Mouse (Mus musculus): ENCODE measurements around the gene Ear6. TPM values are rescaled to one million over a fixed set of nuclear protein-coding genes. Genes with fewer than 3 reads are reported as not detected.
"Not testable (repeated sequence)": the region's sequence is repeated elsewhere in the genome, so short reads cannot be mapped to it uniquely, and the experiment has no call there.

The Ear6 gene
- polyA plus RNA-seq (2015; fragmentation: Nextera tagmentation; extraction: Ambion mirVana): not detected in 2 replicates

- Histone ChIP-seq H3K4me2 (no peak within 1 kb of the TSS), H3K36me3 (no peaks in the 10 kb centered on the region), H3K27ac (no peak within 1 kb of the TSS), H3K9ac (no peak within 1 kb of the TSS), H3K9me3 (no peaks in the 10 kb centered on the region), H3K27me3 (no peaks in the 10 kb centered on the region), H3K4me3 (no peak within 1 kb of the TSS), H3K4me1 (no peaks in the 10 kb centered on the region)
- no peak for ATAC-seq (ENCODE audit: borderline replicate concordance, extremely low read depth, low FRiP score, low TSS enrichment)
Measured at GRCm38 (mm10) chr14:51853399-51853798, at the start of gene Ear6. Ear6 (plus strand) TSS chr14:51853699.

- no peak overlapping the region for H3K9ac ChIP-seq
- no peaks in the 10 kb centered on the region for H3K36me3 ChIP-seq
- no peaks in the 10 kb centered on the region for H3K27me3 ChIP-seq
- no peak overlapping the region for H3K4me3 ChIP-seq
- H3K27ac ChIP-seq: no peak overlapping the region
- H3K4me1 ChIP-seq: no peaks in the 10 kb centered on the region
- ATAC-seq (ENCODE audit: borderline replicate concordance, extremely low read depth, low FRiP score, low TSS enrichment): no peak
- no peak overlapping the region for H3K4me2 ChIP-seq
- 48% methylated on average over 1 of the region's 1 CpGs for WGBS
- H3K9me3 ChIP-seq: no peaks in the 10 kb centered on the region
Measured at GRCm38 (mm10) chr14:51826625-51827024, 26.9 kb upstream of the Ear6 start.

- not testable (repeated sequence) for H3K27me3 ChIP-seq; H3K4me1 ChIP-seq; H3K9me3 ChIP-seq; H3K36me3 ChIP-seq; H3K9ac ChIP-seq; ATAC-seq (ENCODE audit: borderline replicate concordance, extremely low read depth, low FRiP score, low TSS enrichment); H3K4me3 ChIP-seq; H3K4me2 ChIP-seq; H3K27ac ChIP-seq
- WGBS: 20% methylated on average over 5 of the region's 5 CpGs
Measured at GRCm38 (mm10) chr14:51827842-51828241, 25.7 kb upstream of the Ear6 start.

- H3K36me3 ChIP-seq: no peaks in the 10 kb centered on the region
- ATAC-seq (ENCODE audit: borderline replicate concordance, extremely low read depth, low FRiP score, low TSS enrichment): no peak
- H3K27me3 ChIP-seq: no peaks in the 10 kb centered on the region
- H3K4me3 ChIP-seq: no peak overlapping the region
- H3K9me3 ChIP-seq: no peaks in the 10 kb centered on the region
- 73% methylated on average over 6 of the region's 6 CpGs for WGBS
- no peak overlapping the region for H3K27ac ChIP-seq
- H3K4me2 ChIP-seq: no peak overlapping the region
- no peaks in the 10 kb centered on the region for H3K4me1 ChIP-seq
- no peak overlapping the region for H3K9ac ChIP-seq
Measured at GRCm38 (mm10) chr14:51829188-51829587, 24.3 kb upstream of the Ear6 start.

GRCm38 (mm10) chr14:51838480-51838879, 15.0 kb upstream of the Ear6 start:
- H3K9me3 ChIP-seq; H3K9ac ChIP-seq; H3K36me3 ChIP-seq; H3K4me1 ChIP-seq; H3K27me3 ChIP-seq; H3K27ac ChIP-seq; H3K4me2 ChIP-seq; H3K4me3 ChIP-seq; ATAC-seq (ENCODE audit: borderline replicate concordance, extremely low read depth, low FRiP score, low TSS enrichment): not testable (repeated sequence)
- WGBS: 17% methylated on average over 2 of the region's 2 CpGs

- Histone ChIP-seq H3K9me3 (no peaks in the 10 kb centered on the region), H3K27me3 (no peaks in the 10 kb centered on the region), H3K36me3 (no peaks in the 10 kb centered on the region), H3K4me3 (no peak overlapping the region), H3K27ac (no peak overlapping the region), H3K9ac (no peak overlapping the region), H3K4me1 (no peaks in the 10 kb centered on the region), H3K4me2 (no peak overlapping the region)
- no peak for ATAC-seq (ENCODE audit: borderline replicate concordance, extremely low read depth, low FRiP score, low TSS enrichment)
- WGBS: 50% methylated on average over 1 of the region's 1 CpGs
Measured at GRCm38 (mm10) chr14:51842250-51842649, 11.2 kb upstream of the Ear6 start.

- Histone ChIP-seq H3K36me3 (no peaks in the 10 kb centered on the region), H3K9ac (no peak overlapping the region), H3K27ac (no peak overlapping the region), H3K4me1 (no peaks in the 10 kb centered on the region), H3K4me3 (no peak overlapping the region), H3K27me3 (no peaks in the 10 kb centered on the region), H3K4me2 (no peak overlapping the region), H3K9me3 (no peaks in the 10 kb centered on the region)
- WGBS: 58% methylated on average over 2 of the region's 2 CpGs
- ATAC-seq (ENCODE audit: borderline replicate concordance, extremely low read depth, low FRiP score, low TSS enrichment): no peak
Measured at GRCm38 (mm10) chr14:51842781-51843180, 10.7 kb upstream of the Ear6 start.

- ATAC-seq (ENCODE audit: borderline replicate concordance, extremely low read depth, low FRiP score, low TSS enrichment): no peak
- Histone ChIP-seq H3K36me3 (no peaks in the 10 kb centered on the region), H3K27ac (no peak overlapping the region), H3K9ac (no peak overlapping the region), H3K4me3 (no peak overlapping the region), H3K27me3 (no peaks in the 10 kb centered on the region), H3K4me2 (no peak overlapping the region), H3K9me3 (no peaks in the 10 kb centered on the region), H3K4me1 (no peaks in the 10 kb centered on the region)
Measured at GRCm38 (mm10) chr14:51843882-51844281, 9.6 kb upstream of the Ear6 start.

GRCm38 (mm10) chr14:51846566-51846965, 6.9 kb upstream of the Ear6 start:
- Histone ChIP-seq H3K27me3 (no peaks in the 10 kb centered on the region), H3K36me3 (no peaks in the 10 kb centered on the region), H3K9ac (no peak overlapping the region), H3K27ac (no peak overlapping the region), H3K4me1 (no peaks in the 10 kb centered on the region), H3K9me3 (no peaks in the 10 kb centered on the region), H3K4me3 (no peak overlapping the region), H3K4me2 (no peak overlapping the region)
- ATAC-seq (ENCODE audit: borderline replicate concordance, extremely low read depth, low FRiP score, low TSS enrichment): no peak
- WGBS: 49% methylated on average over 3 of the region's 3 CpGs

GRCm38 (mm10) chr14:51851006-51851405, 2.5 kb upstream of the Ear6 start:
- not testable (repeated sequence) for H3K9me3 ChIP-seq; H3K9ac ChIP-seq; H3K36me3 ChIP-seq; H3K27me3 ChIP-seq; H3K4me3 ChIP-seq; H3K4me2 ChIP-seq; H3K27ac ChIP-seq; ATAC-seq (ENCODE audit: borderline replicate concordance, extremely low read depth, low FRiP score, low TSS enrichment); H3K4me1 ChIP-seq
- WGBS: 40% methylated on average over 3 of the region's 3 CpGs

- not testable (repeated sequence) for ATAC-seq (ENCODE audit: borderline replicate concordance, extremely low read depth, low FRiP score, low TSS enrichment); H3K9me3 ChIP-seq; H3K4me2 ChIP-seq; H3K27ac ChIP-seq; H3K9ac ChIP-seq; H3K27me3 ChIP-seq; H3K4me1 ChIP-seq; H3K36me3 ChIP-seq; H3K4me3 ChIP-seq
- WGBS: 68% methylated on average over 7 of the region's 7 CpGs
Measured at GRCm38 (mm10) chr14:51855280-51855679, 1.8 kb downstream of the Ear6 start.

- H3K9ac ChIP-seq; H3K4me2 ChIP-seq; H3K4me3 ChIP-seq; H3K4me1 ChIP-seq; H3K9me3 ChIP-seq; ATAC-seq (ENCODE audit: borderline replicate concordance, extremely low read depth, low FRiP score, low TSS enrichment); H3K27ac ChIP-seq; H3K27me3 ChIP-seq; H3K36me3 ChIP-seq: not testable (repeated sequence)
- WGBS: 5% methylated on average over 1 of the region's 1 CpGs
Measured at GRCm38 (mm10) chr14:51863603-51864002, 10.1 kb downstream of the Ear6 start.

- ATAC-seq (ENCODE audit: borderline replicate concordance, extremely low read depth, low FRiP score, low TSS enrichment): no peak
- 70% methylated on average over 2 of the region's 2 CpGs for WGBS
Measured at GRCm38 (mm10) chr14:51870756-51871155, 17.3 kb downstream of the Ear6 start.

More at GRCm38 (mm10) chr14:51870756-51871155, 17.3 kb downstream of the Ear6 start:
- Histone ChIP-seq H3K9ac (no peak overlapping the region), H3K4me1 (no peaks in the 10 kb centered on the region), H3K4me2 (no peak overlapping the region), H3K9me3 (no peaks in the 10 kb centered on the region), H3K27me3 (no peaks in the 10 kb centered on the region), H3K4me3 (no peak overlapping the region), H3K36me3 (no peaks in the 10 kb centered on the region), H3K27ac (no peak overlapping the region)

Data from lung, embryonic 15.5 days (tissue).